Mouse (Mus musculus) G1E-ER4 (cell line): ENCODE results near the gene E2f3. TPM values are rescaled to one million over a fixed set of nuclear protein-coding genes. Genes with fewer than 3 reads are reported as not detected.

Experiments
- GATA1 ChIP-seq: IDR thresholded peaks from one replicate; pipeline ENCODE4 v1.8.0; 2012; ENCODE audit warnings: low read length, inconsistent platforms
- polyA plus RNA-seq: library from polyadenylated mRNA; stranded (reverse); fragments of >175 nt; gene quantifications from 2 replicates; pipeline ENCODE4 v1.2.3, GENCODE M21; 2012

E2f3 gene
- polyA plus RNA-seq, 1 experiment, result 20.8 TPM

DNA sequence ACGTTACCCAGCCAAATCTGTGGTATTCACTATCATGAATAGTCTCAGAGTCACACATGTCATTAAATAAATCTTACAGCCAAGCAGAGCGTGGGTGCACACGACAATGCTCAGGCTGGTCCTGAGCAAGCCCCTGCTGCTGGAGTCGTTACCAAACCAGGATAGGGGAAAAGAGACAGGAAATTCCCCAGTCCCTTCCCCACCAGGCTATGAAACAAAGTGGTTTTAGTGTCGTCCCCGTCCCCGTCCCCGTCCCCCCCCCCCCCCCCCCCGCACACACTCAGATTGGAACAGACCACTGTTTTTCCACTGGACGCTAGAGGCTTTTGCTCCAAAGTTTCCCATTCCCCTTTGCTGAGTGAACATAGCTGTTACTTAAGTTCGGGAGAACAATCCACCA is 30.6 kb downstream of the E2f3 start:
- no peak for TF ChIP-seq GATA1

DNA sequence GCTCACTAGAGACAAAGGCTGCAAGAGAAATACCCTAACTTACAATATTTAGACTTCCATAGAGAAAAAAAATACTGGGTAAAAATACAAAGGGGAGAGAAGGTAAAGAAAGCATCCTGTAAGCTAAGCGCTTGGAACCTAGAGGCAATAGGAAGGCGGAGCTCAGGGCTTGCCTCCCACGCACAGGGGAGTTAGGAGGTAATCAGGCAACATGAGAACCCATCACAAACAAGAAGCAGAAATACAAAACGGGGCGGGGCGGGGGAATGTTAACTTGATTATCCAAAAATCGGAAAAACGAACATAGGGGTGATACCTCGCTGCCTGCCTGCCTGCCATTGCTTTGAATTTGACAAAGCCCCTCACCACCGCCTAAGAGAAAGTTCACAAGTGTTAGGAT is 31.1 kb downstream of the E2f3 start:
- no peak for TF ChIP-seq GATA1

DNA sequence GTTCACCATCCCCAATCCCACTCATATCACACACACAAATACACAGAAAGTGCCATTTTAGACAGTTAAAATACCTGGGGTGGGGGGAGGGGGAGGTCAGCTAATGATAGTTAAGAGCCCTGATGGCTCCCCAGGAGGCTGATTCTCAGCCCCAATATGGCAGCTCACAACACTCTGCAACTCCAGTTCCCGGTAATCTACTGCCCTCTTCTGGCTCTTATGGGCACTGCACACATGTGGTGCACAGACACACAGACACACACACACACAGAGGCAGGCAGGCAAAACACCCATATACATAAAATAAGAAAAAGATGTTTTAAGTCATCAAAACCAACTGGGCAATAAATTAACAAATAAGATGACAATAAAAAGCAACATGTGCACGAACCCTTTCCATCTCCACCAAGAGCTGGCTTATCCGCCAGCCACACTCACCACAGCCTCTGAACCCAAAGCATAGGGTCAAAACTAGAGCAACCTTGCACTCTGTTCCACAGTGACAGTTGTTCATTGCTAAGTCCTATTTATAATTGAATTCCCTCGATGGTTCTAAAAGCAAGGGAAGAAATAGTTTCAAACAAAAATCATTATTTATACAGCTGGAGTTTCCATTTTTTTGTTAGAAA is 32.3 kb downstream of the E2f3 start:
- no peak for TF ChIP-seq GATA1

DNA sequence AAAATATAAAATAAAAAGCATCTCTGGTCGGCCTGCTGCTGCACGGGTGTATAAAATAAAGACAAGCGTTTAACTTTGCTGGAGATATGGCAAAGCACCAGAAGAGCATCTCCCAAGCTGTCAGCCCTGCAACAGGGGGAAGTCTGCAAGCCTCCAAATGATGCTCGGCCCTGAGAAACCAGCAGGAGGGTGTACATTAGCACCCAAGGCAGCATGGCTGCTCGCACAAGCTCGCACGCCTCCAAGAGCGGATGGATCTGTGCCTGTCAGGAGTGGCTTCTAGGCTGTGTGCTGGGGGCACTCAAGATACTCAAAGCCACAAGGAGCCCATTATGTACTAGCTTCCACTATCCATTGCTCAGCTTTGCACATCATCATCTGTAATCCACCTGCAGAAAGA is 39.8 kb downstream of the E2f3 start:
- TF ChIP-seq GATA1, result no peak

DNA sequence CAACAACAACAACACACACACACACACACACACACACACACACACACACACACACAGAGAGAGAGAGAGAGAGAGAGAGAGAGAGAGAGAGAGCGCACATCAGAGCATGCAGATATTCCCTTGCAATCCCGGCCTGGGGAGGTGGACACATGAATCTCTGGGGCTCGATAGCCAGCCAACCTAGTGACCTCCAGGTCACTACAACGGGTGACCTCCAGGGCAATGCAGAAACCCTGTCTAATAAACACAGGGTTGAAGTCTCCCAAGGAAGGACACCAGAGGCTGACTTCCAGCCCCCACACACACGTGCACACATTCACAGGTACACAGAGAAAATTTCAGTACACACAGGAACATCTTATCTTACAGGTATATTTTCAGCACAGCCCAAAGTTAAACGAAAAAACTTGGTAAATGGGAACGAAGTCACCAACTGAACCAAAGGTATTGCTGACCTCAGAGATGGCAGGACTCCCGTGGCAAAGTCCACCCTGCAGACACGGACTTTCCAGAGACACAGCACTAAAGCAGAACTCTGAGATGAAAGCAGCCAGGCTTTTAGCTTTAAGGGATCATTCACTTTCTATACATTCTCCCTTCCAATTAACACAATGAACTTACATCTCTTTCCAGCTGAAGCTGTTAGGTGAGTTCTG is 40.8 kb downstream of the E2f3 start:
- no peak for TF ChIP-seq GATA1

DNA sequence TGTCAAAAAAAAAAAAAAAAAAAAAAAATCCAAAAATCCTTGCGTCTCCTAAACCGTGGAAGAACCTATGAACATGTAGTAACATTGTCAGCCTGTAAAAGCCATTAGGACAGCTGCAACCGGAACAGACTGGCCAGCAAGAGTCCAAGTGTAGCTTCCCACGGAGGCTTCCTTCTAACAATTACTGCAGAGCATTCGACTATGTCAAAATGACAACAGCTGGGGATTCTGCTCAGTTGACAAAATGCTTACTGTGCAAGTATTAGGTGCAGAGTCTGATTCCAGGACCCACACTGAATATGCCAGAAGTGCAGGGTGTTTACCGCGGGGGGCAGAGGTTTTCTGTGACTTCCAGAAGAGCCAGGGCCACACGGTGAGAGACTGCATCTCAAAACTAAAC is 41.4 kb downstream of the E2f3 start:
- TF ChIP-seq GATA1, result no peak

DNA sequence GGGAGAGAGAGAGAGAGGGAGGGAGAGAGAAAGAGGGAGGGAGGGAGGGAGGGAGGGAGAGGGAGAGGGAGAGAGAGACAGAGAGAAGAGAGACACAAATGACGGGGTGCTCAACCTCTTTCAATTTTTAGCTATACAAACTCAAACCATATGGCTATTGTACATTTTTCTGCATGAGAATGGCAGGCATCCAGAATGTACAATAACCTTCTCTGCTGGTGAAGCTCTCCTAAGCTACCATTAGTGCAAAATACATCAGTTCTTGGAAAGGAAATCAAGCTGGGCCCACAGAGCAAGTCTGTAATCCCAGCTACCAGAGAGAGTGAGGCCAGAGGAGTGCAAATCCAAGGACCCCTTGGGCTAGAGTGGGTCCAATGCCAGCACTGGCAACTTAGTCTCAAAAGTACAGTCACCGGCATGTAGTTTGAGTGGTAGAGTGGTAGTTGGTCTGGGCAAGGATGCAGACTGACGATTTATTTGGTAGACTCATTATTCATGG is 42.3 kb downstream of the E2f3 start:
- TF ChIP-seq GATA1, result no peak

DNA sequence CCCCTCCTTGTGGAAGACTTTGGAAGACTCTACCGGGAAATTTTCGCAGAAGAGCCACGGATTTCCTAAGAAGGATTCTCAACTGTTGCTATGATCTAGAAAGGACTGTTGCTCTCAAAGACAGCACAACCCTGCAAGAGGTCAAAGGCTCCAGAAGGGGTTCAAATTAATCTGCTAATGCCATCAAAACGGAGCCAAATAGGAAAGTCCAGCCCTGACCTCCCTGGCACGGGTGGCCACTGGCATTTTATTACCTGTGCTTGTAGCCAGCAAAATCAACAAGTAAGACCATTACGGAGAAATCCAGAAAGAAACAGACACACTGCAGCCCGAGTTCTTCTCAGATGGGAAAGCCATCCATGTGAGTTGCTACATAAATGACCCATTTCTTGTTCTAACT is 45.8 kb downstream of the E2f3 start:
- no peak for TF ChIP-seq GATA1

DNA sequence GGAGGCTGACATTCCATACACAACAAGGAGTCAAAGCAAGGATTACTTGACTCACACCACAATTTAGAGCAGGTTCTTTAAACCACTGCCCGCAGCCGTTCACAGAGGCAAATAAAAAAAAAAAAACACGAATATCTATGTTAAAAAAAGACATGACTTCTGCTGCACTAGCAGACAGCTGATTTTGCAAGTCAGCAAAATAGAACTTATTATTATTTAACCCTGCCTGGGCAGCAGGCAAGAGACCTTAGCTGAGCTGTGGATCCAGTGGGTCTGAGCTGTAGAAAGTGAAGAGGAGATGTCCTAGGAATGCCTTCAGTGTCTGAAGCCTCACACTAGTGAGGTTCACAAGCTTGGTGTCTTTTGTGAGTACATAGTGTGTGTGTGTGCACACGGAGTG is 46.5 kb downstream of the E2f3 start:
- no peak for TF ChIP-seq GATA1

DNA sequence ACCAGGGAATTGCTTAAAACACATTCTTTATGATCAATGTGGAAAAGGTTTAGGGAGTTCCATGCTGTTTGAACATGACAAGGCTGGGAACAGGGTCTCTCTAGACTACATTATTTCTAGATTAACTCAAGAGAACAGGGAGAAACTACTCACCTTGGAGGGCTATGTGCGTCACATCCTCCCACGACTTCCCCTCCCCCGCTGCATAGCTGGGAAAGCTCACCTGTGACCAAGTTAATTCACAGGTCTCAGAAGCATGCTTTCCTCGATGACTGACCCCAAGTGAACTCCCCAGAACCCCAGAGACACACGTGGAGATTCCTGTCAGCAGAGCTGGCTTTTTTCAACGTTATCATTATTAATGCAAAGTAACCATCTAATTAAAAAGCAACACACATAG is 47.1 kb downstream of the E2f3 start:
- no peak for TF ChIP-seq GATA1

DNA sequence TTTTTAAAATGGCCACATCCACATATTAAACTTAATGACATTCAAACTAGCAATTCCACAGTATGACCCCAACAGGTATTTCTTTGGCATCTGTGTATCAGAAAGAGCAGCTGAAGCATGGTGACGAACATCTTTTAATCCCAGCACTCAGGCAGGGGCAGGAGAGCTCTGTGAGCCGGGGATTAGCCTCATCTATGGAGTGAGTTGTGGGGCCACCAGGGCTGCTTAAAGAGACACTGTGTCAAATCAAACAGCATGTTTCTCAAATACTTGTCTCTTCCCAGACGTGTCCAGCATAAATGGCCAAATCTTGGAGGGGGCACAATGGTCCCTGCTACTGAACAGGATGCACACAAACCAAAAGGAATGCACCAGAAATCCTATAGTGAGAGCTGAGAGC is 59.7 kb downstream of the E2f3 start:
- TF ChIP-seq GATA1, result no peak

DNA sequence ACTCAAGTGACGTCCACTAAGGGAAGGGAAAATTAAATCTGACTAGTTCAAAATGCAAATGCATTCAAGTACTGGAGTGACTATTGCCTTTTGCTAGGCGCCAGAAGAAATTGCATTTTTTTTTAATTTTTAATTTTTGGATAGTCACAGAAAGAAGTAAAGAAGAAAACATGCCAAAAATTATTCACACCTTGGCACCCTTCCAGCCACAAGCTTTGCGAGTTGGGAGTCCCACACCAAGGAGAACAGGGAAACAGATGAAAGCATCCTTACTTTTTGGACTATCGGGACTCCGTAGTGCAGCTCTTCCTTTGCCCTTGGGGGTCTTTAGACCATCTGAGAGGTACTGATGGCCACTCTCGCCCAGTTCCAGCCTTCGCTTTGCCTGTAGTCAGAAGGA is 66.0 kb downstream of the E2f3 start:
- no peak for TF ChIP-seq GATA1

DNA sequence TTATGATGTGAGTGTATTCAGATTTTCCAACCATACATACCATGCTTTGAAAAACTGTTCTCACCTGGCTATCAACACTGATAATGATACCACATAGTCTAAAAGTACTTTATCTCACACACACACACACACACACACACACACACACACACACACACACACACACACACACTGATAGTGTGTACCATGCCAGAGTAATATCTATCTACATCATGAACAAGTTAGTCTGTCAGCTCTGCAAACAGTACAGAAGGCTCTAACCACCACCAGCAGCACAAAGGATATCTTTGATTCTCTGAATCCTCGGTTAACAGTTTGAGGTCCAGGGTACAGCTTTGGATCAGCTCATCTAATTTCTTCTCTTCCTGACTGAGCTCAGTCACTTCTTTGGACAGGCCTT is 69.3 kb downstream of the E2f3 start:
- no peak for TF ChIP-seq GATA1

DNA sequence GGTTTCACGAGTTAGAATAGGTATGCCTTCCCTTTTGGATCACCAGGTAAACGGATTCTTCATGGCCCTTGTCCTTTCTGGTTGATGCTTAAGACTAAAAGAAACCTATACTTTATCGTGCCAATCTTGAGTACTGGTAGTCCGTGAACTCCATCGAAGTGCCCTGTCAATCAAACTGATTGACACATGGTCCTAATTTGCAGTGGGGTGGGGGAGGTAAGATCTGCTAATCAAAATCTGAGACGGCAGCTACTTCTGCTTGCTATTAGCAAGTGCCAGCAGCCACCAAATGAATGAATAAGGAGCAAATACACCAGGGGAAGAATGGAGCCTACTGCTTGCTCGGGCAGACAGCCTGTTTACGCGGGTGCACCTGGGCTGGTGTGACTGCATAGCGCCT is 72.3 kb downstream of the E2f3 start:
- no peak for TF ChIP-seq GATA1

DNA sequence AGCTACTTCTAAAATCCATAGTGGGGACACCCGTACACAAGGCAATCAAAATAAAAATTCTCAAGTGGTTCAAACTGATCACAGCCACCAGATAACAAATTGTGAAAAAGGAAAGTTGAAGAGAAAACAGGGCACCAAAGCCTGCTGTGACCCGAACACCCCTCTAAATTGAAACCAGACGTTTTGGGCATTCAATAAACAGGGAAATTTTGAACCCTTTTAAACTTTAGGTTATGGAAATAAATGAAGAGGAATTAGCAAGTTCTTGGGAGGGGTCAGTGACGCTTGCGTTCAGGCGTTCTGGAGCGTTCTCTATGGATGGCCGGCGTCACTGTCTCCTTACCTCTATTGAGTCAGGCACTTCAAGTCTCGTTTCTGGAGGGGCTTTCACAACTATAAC is 72.8 kb downstream of the E2f3 start:
- no peak for TF ChIP-seq GATA1

DNA sequence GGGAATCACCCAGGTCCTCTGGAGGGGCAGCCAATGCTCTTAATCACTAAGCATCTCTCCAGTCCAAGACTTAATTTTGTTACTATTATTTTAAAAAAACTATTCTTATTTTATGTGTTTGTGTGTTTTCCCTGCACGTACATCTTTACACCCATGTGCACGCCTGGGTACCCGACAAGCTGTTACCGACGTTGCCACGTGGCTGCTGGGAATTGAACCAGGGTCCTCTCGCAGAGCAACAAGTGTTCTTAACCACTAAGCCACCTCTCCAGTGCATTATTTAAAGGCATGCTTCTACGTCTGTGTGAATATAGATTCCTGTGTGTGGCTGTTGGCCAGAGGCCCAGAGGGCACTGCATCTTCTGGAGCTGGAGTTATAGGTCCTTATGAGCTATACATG is 73.6 kb downstream of the E2f3 start:
- no peak for TF ChIP-seq GATA1

DNA sequence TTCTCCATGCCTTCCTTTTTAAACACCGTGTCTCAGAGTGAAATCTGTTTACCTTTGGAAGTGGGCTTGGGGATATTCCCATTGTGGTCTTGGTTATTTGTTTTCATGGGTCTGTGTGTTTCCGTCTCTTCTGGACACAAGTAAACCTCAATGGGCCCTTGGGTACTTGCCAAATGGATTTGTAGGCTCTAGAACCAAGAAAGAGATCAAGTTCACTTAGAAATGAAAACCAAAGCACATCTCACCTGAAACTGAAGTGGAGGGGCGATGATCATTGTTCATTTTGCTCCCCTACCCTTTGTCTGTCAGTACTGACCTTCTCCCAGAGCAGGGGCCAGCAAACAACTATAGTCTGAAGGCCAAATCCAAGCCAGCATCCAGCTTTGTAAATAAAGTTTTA is 74.7 kb downstream of the E2f3 start:
- no peak for TF ChIP-seq GATA1
